Mouse (Mus musculus) stomach, postnatal 0 days (tissue): ENCODE measurements around the gene Ercc6l2. TPM values are rescaled to one million over a fixed set of nuclear protein-coding genes. Genes with fewer than 3 reads are reported as not detected.
A peak's percentile ranks its signal among the peaks of the same experiment; 100 is the strongest.

ENCODE experiments used
- ATAC-seq: fragments of 200-750 bp; cut with Nextera tagmentation; 2 replicates; pipeline ENCODE4 v1.8.0; 2017; ENCODE audit not compliant: low FRiP score, low TSS enrichment
- DNase-seq: peaks from one replicate; pipeline ENCODE4 v3.0.0-alpha.2; 2016; ENCODE audit warnings: low spot score
- H3K27ac ChIP-seq: fragments of 300-500 bp; sonication (generic); replicated peaks from 2 replicates; pipeline ENCODE4 v1.5.1; 2014; ENCODE audit warnings: mild to moderate bottlenecking, control low read depth
- H3K27me3 ChIP-seq: fragments of 300-500 bp; sonication (generic); 2 replicates; pipeline ENCODE4 v1.6.1; 2014; ENCODE audit warnings: low read length; ENCODE audit not compliant: control insufficient read depth, insufficient read depth
- H3K36me3 ChIP-seq: fragments of 300-500 bp; sonication (generic); 2 replicates; pipeline ENCODE4 v1.6.1; 2014; ENCODE audit warnings: low read length, mixed read lengths; ENCODE audit not compliant: control insufficient read depth, insufficient read depth
- H3K4me1 ChIP-seq: fragments of 300-500 bp; sonication (generic); replicated peaks from 2 replicates; pipeline ENCODE4 v1.6.1; 2014; ENCODE audit warnings: antibody characterized with exemption; ENCODE audit not compliant: control insufficient read depth, insufficient read depth
- H3K4me2 ChIP-seq: fragments of 300-500 bp; sonication (generic); replicated peaks from 2 replicates; pipeline ENCODE4 v1.6.1; 2014; ENCODE audit warnings: low read depth, mild to moderate bottlenecking, control low read depth, moderate library complexity
- H3K4me3 ChIP-seq: fragments of 300-500 bp; sonication (generic); 2 replicates; pipeline ENCODE4 v1.5.1; 2014; ENCODE audit warnings: low read depth, low read length, control low read depth
- H3K9ac ChIP-seq: fragments of 300-500 bp; sonication (generic); 2 replicates; pipeline ENCODE4 v1.6.1; 2014; ENCODE audit warnings: mild to moderate bottlenecking, low read length, control low read depth, mixed read lengths
- H3K9me3 ChIP-seq: fragments of 300-500 bp; sonication (generic); 2 replicates; pipeline ENCODE4 v1.6.1; 2016; ENCODE audit warnings: low read length; ENCODE audit not compliant: control insufficient read depth
- CTCF ChIP-seq: IDR thresholded peaks from 2 replicates; pipeline ENCODE4 v1.5.1; 2016; ENCODE audit warnings: antibody characterized with exemption, low read depth, mild to moderate bottlenecking, moderate library complexity
- EP300 ChIP-seq: optimal IDR thresholded peaks from 2 replicates; pipeline ENCODE3; 2016; ENCODE audit warnings: antibody characterized with exemption
- WGBS: fragments of 180-500 bp; shearing (Covaris S2); extraction: QIAGEN DNeasy Blood & Tissue Kit; methylation state at CpG from one replicate; pipeline ENCODE4 v1.1.7; 2014; 5-methylcytosine and 5-hydroxymethylcytosine counted together
- polyA plus RNA-seq: library from polyadenylated mRNA; unstranded; fragments of >200 nt; fragmentation: Nextera tagmentation; extraction: Ambion mirVana; gene quantifications from 2 replicates; pipeline ENCODE4 v1.2.1, GENCODE M21; 2015

Ercc6l2 gene
- 8.1 and 8.5 TPM in 2 replicates for polyA plus RNA-seq

- DNase-seq (peak; percentile 98), ATAC-seq (peak; percentile 100)
- Histone ChIP-seq H3K4me3 (peak within 1 kb of the TSS; percentile 64), H3K4me2 (peak within 1 kb of the TSS; percentile 78), H3K36me3 (no peaks in the 10 kb centered on the region), H3K4me1 (peaks cover 6% of the 10 kb centered on the region; the same call in 1 of the 2 replicates), H3K9me3 (no peaks in the 10 kb centered on the region), H3K27ac (peak within 1 kb of the TSS; percentile 96), H3K9ac (peak within 1 kb of the TSS; percentile 79), H3K27me3 (no peaks in the 10 kb centered on the region)
- TF ChIP-seq CTCF, result no peak; the same call in 1 of the 2 replicates
- TF ChIP-seq EP300, result peak; percentile 100
- WGBS, result under 1% methylated on average over 86 of the region's 87 CpGs
These were observed at the start of gene Ercc6l2 for GRCm38 (mm10) chr13:63814746-63815681. Gene Ercc6l2, plus strand, starts transcription at chr13:63815240.

- Histone ChIP-seq H3K4me3 (no peak overlapping the region), H3K27ac (no peak overlapping the region), H3K27me3 (no peaks in the 10 kb centered on the region), H3K4me2 (no peak overlapping the region), H3K4me1 (no peaks in the 10 kb centered on the region), H3K9ac (no peak overlapping the region), H3K9me3 (no peaks in the 10 kb centered on the region), H3K36me3 (no peaks in the 10 kb centered on the region)
- WGBS, result 30% methylated on average over 11 of the region's 11 CpGs
- TF ChIP-seq EP300, result no peak
- TF ChIP-seq CTCF, result no peak
- peak; percentile 28 for DNase-seq
- ATAC-seq, result no peak
These were observed 49.0 kb upstream of the Ercc6l2 start for GRCm38 (mm10) chr13:63766065-63766464.

- ATAC-seq (peak; percentile 40; the same call in 1 of the 2 replicates), DNase-seq (no peak)
- peak overlapping the region; percentile 63 for H3K27ac ChIP-seq
- no peaks in the 10 kb centered on the region for H3K9me3 ChIP-seq
- no peak overlapping the region for H3K4me3 ChIP-seq
- H3K27me3 ChIP-seq, result no peaks in the 10 kb centered on the region
- no peak overlapping the region for H3K4me2 ChIP-seq
- no peak overlapping the region for H3K9ac ChIP-seq
- no peaks in the 10 kb centered on the region for H3K4me1 ChIP-seq
- WGBS, result 47% methylated on average over 3 of the region's 3 CpGs
- no peaks in the 10 kb centered on the region for H3K36me3 ChIP-seq
- no peak for TF ChIP-seq EP300
- TF ChIP-seq CTCF, result no peak
These were observed 44.0 kb upstream of the Ercc6l2 start for GRCm38 (mm10) chr13:63771009-63771408.

GRCm38 (mm10) chr13:63778925-63779324, 36.1 kb upstream of the Ercc6l2 start:
- Histone ChIP-seq H3K4me3 (no peak overlapping the region), H3K36me3 (no peaks in the 10 kb centered on the region), H3K4me1 (no peaks in the 10 kb centered on the region), H3K27me3 (no peaks in the 10 kb centered on the region), H3K9me3 (no peaks in the 10 kb centered on the region), H3K9ac (no peak overlapping the region), H3K27ac (no peak overlapping the region), H3K4me2 (no peak overlapping the region)
- no peak for DNase-seq
- WGBS, result 50% methylated on average over 4 of the region's 4 CpGs
- TF ChIP-seq EP300 (no peak), CTCF (no peak)
- no peak for ATAC-seq

GRCm38 (mm10) chr13:63779376-63780291, 35.4 kb upstream of the Ercc6l2 start:
- Histone ChIP-seq H3K27ac (no peak overlapping the region), H3K9ac (no peak overlapping the region), H3K4me2 (no peak overlapping the region), H3K9me3 (no peaks in the 10 kb centered on the region), H3K4me1 (no peaks in the 10 kb centered on the region), H3K4me3 (no peak overlapping the region), H3K27me3 (no peaks in the 10 kb centered on the region), H3K36me3 (no peaks in the 10 kb centered on the region)
- ATAC-seq, result no peak
- DNase-seq, result no peak
- 32% methylated on average over 2 of the region's 2 CpGs for WGBS
- no peak for TF ChIP-seq CTCF
- TF ChIP-seq EP300, result no peak
